Mouse (Mus musculus) adrenal gland, postnatal 4 days (tissue): ENCODE data around the gene Aspn. TPM values are rescaled to one million over a fixed set of nuclear protein-coding genes. Genes with fewer than 3 reads are reported as not detected.

Source experiments
- DNase-seq, 2 experiments: peaks; one replicate each; pipeline ENCODE4 v3.0.0; 2021 to 2022; ENCODE audit warnings: low spot score in 2 of 2, mixed read lengths in 2 of 2
- long read RNA-seq, 2 experiments: library from polyadenylated mRNA; stranded (forward); transcript quantifications; one replicate each; pipeline ENCODE4 v2.0.0; 2021
- total RNA-seq, 2 experiments: library from RNA; stranded (reverse); gene quantifications; 2 replicates each; pipeline ENCODE4 v1.2.3; 2021

The Aspn gene
- total RNA-seq, result 10 to 100 TPM; 28.6 to 39.0 TPM
- long read RNA-seq, experiment 1, transcript Aspn-201 (8 exons, 2,310 nt), result major isoform, 16 of 19 reads
- long read RNA-seq, experiment 1, partial matches to known transcripts, result 2 of 19 reads
- long read RNA-seq, experiment 1, other reads (novel, unspliced or antisense), result 1 of 19 reads
- long read RNA-seq, experiment 2, transcript Aspn-201 (8 exons, 2,310 nt), result major isoform, 20 of 23 reads
- long read RNA-seq, experiment 2, partial matches to known transcripts, result 2 of 23 reads
- long read RNA-seq, experiment 2, other reads (novel, unspliced or antisense), result 1 of 23 reads

- DNase-seq, result no peak
Observed at GRCm38 (mm10) chr13:49544279-49544678, at the start of gene Aspn. Gene Aspn, plus strand, starts transcription at chr13:49544443.

- DNase-seq, result no peak
Observed at GRCm38 (mm10) chr13:49504510-49504909, 39.7 kb upstream of the Aspn start, which contains the start of gene Ecm2. Gene Ecm2, plus strand, starts transcription at chr13:49504810.

GRCm38 (mm10) chr13:49505776-49506175 is 38.5 kb upstream of the Aspn start:
- DNase-seq, result no peak

- DNase-seq, result no peak
Observed at GRCm38 (mm10) chr13:49507176-49507575, 37.1 kb upstream of the Aspn start.

GRCm38 (mm10) chr13:49518761-49519160 is 25.5 kb upstream of the Aspn start:
- no peak for DNase-seq

- no peak for DNase-seq
Observed at GRCm38 (mm10) chr13:49526235-49526634, 18.0 kb upstream of the Aspn start.

- DNase-seq, result no peak
Observed at GRCm38 (mm10) chr13:49530636-49531035, 13.6 kb upstream of the Aspn start.

- DNase-seq, result no peak
Observed at GRCm38 (mm10) chr13:49536946-49537345, 7.3 kb upstream of the Aspn start.

GRCm38 (mm10) chr13:49538693-49539092 is 5.5 kb upstream of the Aspn start:
- no peak for DNase-seq

- DNase-seq, result no peak
Observed at GRCm38 (mm10) chr13:49545646-49546045, 1.4 kb downstream of the Aspn start.

GRCm38 (mm10) chr13:49546517-49546916 is 2.3 kb downstream of the Aspn start:
- no peak for DNase-seq

GRCm38 (mm10) chr13:49547563-49548150 is 3.4 kb downstream of the Aspn start:
- DNase-seq, result no peak

GRCm38 (mm10) chr13:49549616-49550015 is 5.4 kb downstream of the Aspn start:
- DNase-seq, result no peak

- DNase-seq, result no peak
Observed at GRCm38 (mm10) chr13:49554519-49554918, 10.3 kb downstream of the Aspn start.

- DNase-seq, result no peak
Observed at GRCm38 (mm10) chr13:49556203-49556602, 12.0 kb downstream of the Aspn start.

GRCm38 (mm10) chr13:49556924-49557323 is 12.7 kb downstream of the Aspn start:
- DNase-seq, result no peak

GRCm38 (mm10) chr13:49559185-49559584 is 14.9 kb downstream of the Aspn start:
- peak in 1 of 2 experiments; percentile 10 for DNase-seq

GRCm38 (mm10) chr13:49560886-49561285 is 16.6 kb downstream of the Aspn start:
- DNase-seq, result no peak

- DNase-seq, result no peak
Observed at GRCm38 (mm10) chr13:49564347-49564746, 20.1 kb downstream of the Aspn start.

GRCm38 (mm10) chr13:49570371-49570770 is 26.1 kb downstream of the Aspn start:
- DNase-seq, result no peak

- no peak for DNase-seq
Observed at GRCm38 (mm10) chr13:49571418-49571817, 27.2 kb downstream of the Aspn start.

- DNase-seq, result no peak
Observed at GRCm38 (mm10) chr13:49581541-49582530, 37.6 kb downstream of the Aspn start, which contains the start of gene Omd. Gene Omd, plus strand, starts transcription at chr13:49582462.
